In the genomic region with DNA sequence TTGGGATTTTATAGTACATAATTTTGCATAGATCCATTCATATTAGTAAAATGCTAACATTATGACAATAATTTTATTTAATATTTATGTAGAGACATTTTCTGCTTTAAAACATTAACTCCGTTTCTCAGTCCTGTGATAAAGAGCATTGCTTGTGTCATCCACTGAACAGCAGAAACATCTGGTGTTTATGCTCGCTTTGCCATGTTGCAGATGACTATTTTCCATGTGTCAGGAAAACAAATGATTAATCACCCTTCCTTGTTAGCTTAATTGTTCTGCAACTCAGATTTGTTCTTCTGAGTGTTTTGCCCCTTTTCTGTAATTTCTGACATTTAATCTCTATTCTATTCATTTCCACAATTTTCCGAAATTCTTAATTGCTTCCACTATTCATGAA, we compare ENCODE assay signal across 24 mouse cellular contexts.
DNase-seq lines count a peak whose midpoint lies in the region; ATAC-seq lines count a peak whose summit lies in the region.
"Had no signal": no experiment of that assay in that cellular context is flagged by ENCODE, and none has a peak within 500 bp of the region (broad histone marks: within the 10 kb centered on the region; RNA-seq: fewer than 3 reads in every experiment).

No protein-coding gene starts in this region.

- H3K4me2 ChIP-seq in forebrain, embryonic 13.5 days = no peak overlapping the region
- H3K4me2 ChIP-seq in forebrain, embryonic 15.5 days (replicated peaks) = no peak overlapping the region
- H3K4me2 ChIP-seq in forebrain, embryonic 11.5 days (ENCODE audit: low read depth, low read length, severe bottlenecking) = no peak overlapping the region
- H3K4me2 ChIP-seq in forebrain, embryonic 16.5 days (ENCODE audit: low read length) = no peak overlapping the region
- H3K4me2 ChIP-seq: embryonic facial prominence, embryonic 12.5 days had no signal

- DNase-seq in forebrain, embryonic 10.5 days (ENCODE audit: extremely low spot score, low spot score) = no peak
- no peak for DNase-seq in forebrain, embryonic 11.5 days (ENCODE audit: low spot score)
- peak; percentile 12 for DNase-seq in brain, adult 2 months (ENCODE audit: low read depth, low spot score)
- no peak for DNase-seq in kidney, postnatal 25 days
- DNase-seq: adrenal gland, adult 8-10 months; adrenal gland, postnatal 14 days; adrenal gland, postnatal 36 days; B cell, adult 2 months; cerebellum, adult 11-12 months; cerebellum, adult 2 months; cerebellum, adult 9-10 months; cerebellum, postnatal 10 days; cerebellum, postnatal 25 days had no signal

- H3K36me3 ChIP-seq in forebrain, embryonic 13.5 days (ENCODE audit: poor library complexity, severe bottlenecking) = no peaks in the 10 kb centered on the region
- no peaks in the 10 kb centered on the region for H3K36me3 ChIP-seq in forebrain, embryonic 10.5 days (replicated peaks)
- no peaks in the 10 kb centered on the region for H3K36me3 ChIP-seq in forebrain, embryonic 15.5 days
- no peaks in the 10 kb centered on the region for H3K36me3 ChIP-seq in forebrain, embryonic 11.5 days (ENCODE audit: control insufficient read depth, insufficient read depth, low read length)
- no peaks in the 10 kb centered on the region for H3K36me3 ChIP-seq in forebrain, embryonic 16.5 days (ENCODE audit: control insufficient read depth, insufficient read depth)
- H3K36me3 ChIP-seq: embryonic facial prominence, embryonic 10.5 days; embryonic facial prominence, embryonic 12.5 days; G1E had no signal

- H3K9me3 ChIP-seq in forebrain, embryonic 13.5 days (replicated peaks) = no peaks in the 10 kb centered on the region
- no peaks in the 10 kb centered on the region for H3K9me3 ChIP-seq in forebrain, embryonic 10.5 days
- no peaks in the 10 kb centered on the region for H3K9me3 ChIP-seq in forebrain, embryonic 15.5 days
- no peaks in the 10 kb centered on the region for H3K9me3 ChIP-seq in forebrain, embryonic 11.5 days (ENCODE audit: control insufficient read depth, low read length)
- H3K9me3 ChIP-seq in forebrain, embryonic 16.5 days (ENCODE audit: control insufficient read depth, low read length) = no peaks in the 10 kb centered on the region
- H3K9me3 ChIP-seq: embryonic facial prominence, embryonic 10.5 days; embryonic facial prominence, embryonic 12.5 days; G1E had no signal

- WGBS in forebrain, embryonic 13.5 days = 58% methylated on average over 3 of the region's 3 CpGs
- WGBS in forebrain, embryonic 10.5 days = 92% methylated on average over 3 of the region's 3 CpGs
- WGBS in forebrain, embryonic 15.5 days = 40% methylated on average over 3 of the region's 3 CpGs
- WGBS in forebrain, embryonic 11.5 days = 91% methylated on average over 3 of the region's 3 CpGs
- WGBS in forebrain, embryonic 16.5 days = 40% methylated on average over 3 of the region's 3 CpGs

- peak; percentile 87 for ATAC-seq in forebrain, embryonic 13.5 days
- peak; percentile 75 for ATAC-seq in forebrain, embryonic 15.5 days (replicated peaks)
- no peak for ATAC-seq in forebrain, embryonic 11.5 days (replicated peaks; ENCODE audit: low FRiP score)
- ATAC-seq in forebrain, embryonic 16.5 days = peak; percentile 91
- no peak for ATAC-seq in erythroid progenitor cell, adult 5-6 weeks (replicated peaks; ENCODE audit: low FRiP score, poor library complexity, severe bottlenecking)
- ATAC-seq: activated CD4-positive, CD25-positive, alpha-beta regulatory T cell, adult 4 months; CD4-positive, CD25-positive, alpha-beta regulatory T cell, adult 4 months; Patski had no signal

- H3K27ac ChIP-seq in forebrain, embryonic 13.5 days = no peak overlapping the region
- H3K27ac ChIP-seq in forebrain, embryonic 10.5 days = no peak overlapping the region
- H3K27ac ChIP-seq in forebrain, embryonic 15.5 days (replicated peaks) = no peak overlapping the region
- no peak overlapping the region for H3K27ac ChIP-seq in forebrain, embryonic 11.5 days (ENCODE audit: low read depth, low read length)
- H3K27ac ChIP-seq in forebrain, embryonic 16.5 days (ENCODE audit: low read length) = no peak overlapping the region
- H3K27ac ChIP-seq: embryonic facial prominence, embryonic 10.5 days; embryonic facial prominence, embryonic 12.5 days had no signal

- no peaks in the 10 kb centered on the region for H3K4me1 ChIP-seq in forebrain, embryonic 13.5 days
- H3K4me1 ChIP-seq in forebrain, embryonic 10.5 days = no peaks in the 10 kb centered on the region
- H3K4me1 ChIP-seq in forebrain, embryonic 15.5 days = no peaks in the 10 kb centered on the region
- H3K4me1 ChIP-seq in forebrain, embryonic 11.5 days (replicated peaks; ENCODE audit: control insufficient read depth, insufficient read depth, low read length) = no peaks in the 10 kb centered on the region
- no peaks in the 10 kb centered on the region for H3K4me1 ChIP-seq in forebrain, embryonic 16.5 days (replicated peaks; ENCODE audit: control insufficient read depth, insufficient read depth, low read length)
- H3K4me1 ChIP-seq: embryonic facial prominence, embryonic 10.5 days; embryonic facial prominence, embryonic 12.5 days had no signal

- H3K9ac ChIP-seq in forebrain, embryonic 13.5 days = no peak overlapping the region
- H3K9ac ChIP-seq in forebrain, embryonic 15.5 days (replicated peaks) = no peak overlapping the region
- no peak overlapping the region for H3K9ac ChIP-seq in forebrain, embryonic 11.5 days (ENCODE audit: low read length)
- H3K9ac ChIP-seq in forebrain, embryonic 16.5 days (replicated peaks; ENCODE audit: low read depth, low read length) = no peak overlapping the region
- H3K9ac ChIP-seq: embryonic facial prominence, embryonic 12.5 days had no signal

- H3K4me3 ChIP-seq in forebrain, embryonic 13.5 days = no peak overlapping the region
- H3K4me3 ChIP-seq in forebrain, embryonic 10.5 days = no peak overlapping the region
- H3K4me3 ChIP-seq in forebrain, embryonic 15.5 days = no peak overlapping the region
- H3K4me3 ChIP-seq in forebrain, embryonic 11.5 days (ENCODE audit: low read depth, low read length) = no peak overlapping the region
- no peak overlapping the region for H3K4me3 ChIP-seq in forebrain, embryonic 16.5 days (replicated peaks; ENCODE audit: low read length)
- H3K4me3 ChIP-seq: embryonic facial prominence, embryonic 10.5 days; embryonic facial prominence, embryonic 12.5 days had no signal

- no peaks in the 10 kb centered on the region for H3K27me3 ChIP-seq in forebrain, embryonic 13.5 days
- H3K27me3 ChIP-seq in forebrain, embryonic 10.5 days (ENCODE audit: poor library complexity, severe bottlenecking) = no peaks in the 10 kb centered on the region
- H3K27me3 ChIP-seq in forebrain, embryonic 15.5 days = no peaks in the 10 kb centered on the region
- no peaks in the 10 kb centered on the region for H3K27me3 ChIP-seq in forebrain, embryonic 11.5 days (ENCODE audit: control insufficient read depth, insufficient read depth, low read length)
- no peaks in the 10 kb centered on the region for H3K27me3 ChIP-seq in forebrain, embryonic 16.5 days (replicated peaks; ENCODE audit: control insufficient read depth, insufficient read depth, low read length)
- H3K27me3 ChIP-seq: CH12.LX; embryonic facial prominence, embryonic 12.5 days had no signal

Comparison
In these comparisons a context has a peak if more than half of its experiments do, and no peak if none do; other contexts are left out.
1. ATAC-seq: peak in forebrain, embryonic 13.5 days (single experiment), forebrain, embryonic 15.5 days (single experiment) and forebrain, embryonic 16.5 days (single experiment); none in forebrain, embryonic 11.5 days (single experiment) and erythroid progenitor cell, adult 5-6 weeks (single experiment).